Mouse (Mus musculus) cortical plate, adult 2 months (tissue): ENCODE measurements around the gene Bcam.

Experiments used
- CTCF ChIP-seq: fragments of 200-500 bp; IDR thresholded peaks from 2 replicates; pipeline ENCODE4 v1.5.1; 2011; ENCODE audit warnings: mild to moderate bottlenecking, control low read depth, low read length; ENCODE audit not compliant: insufficient read depth; ENCODE audit errors: extremely low read depth
- POLR2A ChIP-seq: fragments of 200-500 bp; IDR thresholded peaks from 2 replicates; pipeline ENCODE4 v1.6.1; 2011; ENCODE audit warnings: mild to moderate bottlenecking, low read length, control low read depth; ENCODE audit not compliant: insufficient read depth; ENCODE audit errors: extremely low read depth

DNA sequence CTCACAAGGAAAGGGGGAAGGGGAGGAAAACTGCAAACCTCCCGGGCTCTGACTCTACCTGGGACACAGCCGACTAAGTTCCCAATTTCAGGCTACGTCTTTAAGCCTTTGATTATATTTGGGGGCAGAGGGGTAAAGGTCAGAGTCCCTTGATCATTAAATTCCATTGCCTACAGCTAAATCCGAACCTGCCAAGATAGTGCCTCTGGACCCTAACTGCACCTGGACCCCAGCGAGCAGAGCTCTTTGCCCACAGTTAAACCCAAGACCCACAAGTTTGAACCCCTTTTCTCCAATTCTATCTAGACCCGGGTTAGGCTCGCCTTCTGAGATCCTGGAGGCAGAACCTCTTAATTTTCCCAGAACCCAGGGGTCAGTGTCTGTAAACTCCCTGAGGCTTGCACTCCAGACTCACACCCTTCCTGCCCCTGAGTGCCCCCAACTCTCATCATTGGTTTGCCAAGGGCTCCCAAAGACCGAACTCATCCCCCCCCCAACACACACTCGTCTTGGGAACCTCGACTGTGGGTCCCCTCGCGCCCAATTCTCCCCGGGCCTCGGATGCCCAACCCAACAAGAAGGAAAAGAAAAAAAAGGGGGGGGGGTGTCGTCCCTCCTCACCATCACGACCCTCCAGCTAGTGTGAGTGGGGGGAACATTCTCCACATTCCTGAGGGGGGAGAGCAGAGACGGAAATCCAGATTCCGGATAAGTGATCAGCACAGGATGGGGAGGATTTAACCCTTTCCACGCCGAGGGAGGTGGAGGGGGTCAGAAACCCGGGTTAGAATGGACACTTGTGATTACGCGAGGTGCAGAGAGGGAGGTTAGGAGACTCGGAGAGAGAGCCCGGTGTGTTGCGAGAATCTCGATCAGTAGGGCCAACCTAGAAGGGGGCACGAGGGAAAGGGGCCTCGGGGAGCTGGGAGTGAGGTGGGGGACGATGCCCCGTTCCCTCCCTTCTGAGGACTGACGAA lies 22.3 kb downstream of the Bcam start:
- TF ChIP-seq POLR2A (no peak), CTCF (no peak)
